Mouse (Mus musculus) brown adipose tissue, adult 24 weeks (tissue): ENCODE data around the gene Mmp25. TPM values are rescaled to one million over a fixed set of nuclear protein-coding genes. Genes with fewer than 3 reads are reported as not detected.

Experiments
- H3K27ac ChIP-seq: fragments of 200-500 bp; replicated peaks from 2 replicates; pipeline ENCODE4 v1.5.1; 2012; ENCODE audit warnings: low read depth, mild to moderate bottlenecking, low read length
- H3K4me1 ChIP-seq: fragments of 200-500 bp; 2 replicates; pipeline ENCODE4 v1.6.1; 2012; ENCODE audit warnings: low read length, mixed read lengths; ENCODE audit not compliant: control insufficient read depth, insufficient read depth, insufficient read length
- H3K4me3 ChIP-seq: fragments of 200-500 bp; 2 replicates; pipeline ENCODE4 v1.5.1; 2012; ENCODE audit warnings: low read depth, mild to moderate bottlenecking, low read length, moderate library complexity; ENCODE audit not compliant: insufficient read depth
- polyA plus RNA-seq: library from polyadenylated mRNA; stranded (reverse); fragments of >200 nt; gene quantifications from 2 replicates; pipeline ENCODE4 v1.2.4, GENCODE M21; 2012; ENCODE audit not compliant: missing spikeins, insufficient read depth, insufficient read length

Mmp25 gene
- polyA plus RNA-seq, 1 experiment = not detected

GRCm38 (mm10) chr17:23674271-23674952 lies 29.3 kb upstream of the Mmp25 start:
- H3K27ac ChIP-seq = peak overlapping the region; percentile 73
- peaks cover 6% of the 10 kb centered on the region; the same call in 1 of the 2 replicates for H3K4me1 ChIP-seq
- H3K4me3 ChIP-seq = peak overlapping the region; percentile 81

DNA sequence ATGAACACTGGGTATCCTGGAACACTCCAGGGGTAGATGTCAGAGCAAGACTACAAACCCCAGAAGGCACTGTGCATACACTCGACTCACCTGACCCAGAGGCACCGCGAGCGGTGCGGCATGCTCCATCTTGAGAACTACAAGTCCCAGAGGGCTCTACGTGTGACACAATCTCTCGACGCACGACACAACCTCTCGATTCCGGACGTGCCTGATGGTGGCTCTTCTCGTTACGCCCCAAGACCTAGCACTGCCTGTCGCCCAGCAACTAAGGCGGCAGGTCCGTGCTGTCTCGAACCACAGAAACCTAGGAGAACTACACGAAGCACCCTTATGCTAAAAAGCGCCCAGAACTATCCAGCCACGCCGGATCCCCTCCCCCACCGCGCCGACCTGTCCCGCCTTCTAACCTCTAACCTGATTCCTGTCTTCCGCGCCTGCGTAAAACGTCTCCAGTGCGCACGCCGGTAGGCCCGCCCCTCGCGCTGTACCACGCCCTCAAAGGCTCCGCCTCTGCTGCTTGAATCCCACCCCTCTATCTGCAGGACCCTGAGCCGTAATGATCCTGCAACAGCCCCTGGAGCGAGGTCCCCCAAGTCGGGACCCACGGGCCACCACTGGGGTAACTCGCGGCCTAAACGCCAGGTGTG lies 28.5 kb upstream of the Mmp25 start, which contains the start of the genes Hcfc1r1 and Thoc6:
TSS of gene Hcfc1r1 (plus strand) at position 173 of the 650 bp plus-strand sequence.
TSS of gene Thoc6 (minus strand) at position 459 of the 650 bp plus-strand sequence.
- Histone ChIP-seq H3K27ac (peak within 1 kb of the TSS; percentile 99), H3K4me1 (peaks cover 6% of the 10 kb centered on the region; the same call in 1 of the 2 replicates), H3K4me3 (peak within 1 kb of the TSS; percentile 81)

DNA sequence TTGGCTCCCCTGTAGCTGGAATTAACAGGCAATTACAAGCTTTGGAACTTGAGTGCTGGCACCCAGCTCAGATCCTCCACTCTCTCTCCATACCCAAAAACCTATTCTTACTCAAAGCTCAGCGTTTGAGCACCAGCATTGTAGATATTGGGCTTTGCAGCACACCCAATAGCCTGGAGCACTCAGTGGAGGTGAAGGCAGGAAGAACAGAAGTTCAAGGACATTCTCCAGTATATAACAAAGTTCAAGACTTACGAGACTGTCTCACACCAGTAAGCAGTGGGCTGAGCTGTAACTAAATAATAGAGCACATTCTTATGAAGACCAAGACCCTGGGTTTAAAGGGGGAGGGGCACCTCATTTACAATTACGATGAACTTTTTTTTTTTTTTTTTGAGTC lies 27.7 kb upstream of the Mmp25 start:
- no peak overlapping the region for H3K27ac ChIP-seq
- peaks cover 6% of the 10 kb centered on the region; the same call in 1 of the 2 replicates for H3K4me1 ChIP-seq
- peak overlapping the region; percentile 81 for H3K4me3 ChIP-seq

- no peak overlapping the region for H3K4me3 ChIP-seq
- H3K27ac ChIP-seq = no peak overlapping the region
- H3K4me1 ChIP-seq = peaks cover 6% of the 10 kb centered on the region; the same call in 1 of the 2 replicates
Measured at GRCm38 (mm10) chr17:23671519-23671918, 26.4 kb upstream of the Mmp25 start.

DNA sequence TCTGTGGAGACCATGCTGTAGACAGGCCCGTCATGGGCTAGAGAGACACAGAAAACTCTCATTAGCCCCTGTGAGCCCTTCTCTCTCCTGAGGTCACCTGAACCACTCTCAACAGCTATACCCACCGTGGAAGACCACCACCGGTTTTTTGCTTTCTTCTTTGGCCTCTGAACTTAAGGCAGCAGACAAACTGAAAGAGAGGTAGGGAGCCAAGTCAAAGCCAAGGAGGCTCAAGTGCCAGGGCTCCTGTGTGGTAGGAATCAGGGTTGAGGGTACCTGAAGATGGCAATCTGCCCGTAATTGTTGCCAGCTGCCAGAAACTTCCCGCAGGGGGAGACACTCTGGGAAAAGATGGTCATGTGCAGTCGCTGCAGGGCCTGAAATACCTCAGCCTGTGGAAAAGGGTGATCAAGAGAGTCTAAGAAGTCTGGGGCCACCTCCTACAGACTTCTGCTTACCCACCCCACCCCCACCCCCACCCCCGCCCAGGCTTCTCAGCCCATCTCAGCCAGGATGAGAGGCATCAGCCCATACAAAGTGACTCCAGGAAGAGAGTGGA lies 25.5 kb upstream of the Mmp25 start:
- Histone ChIP-seq H3K4me1 (peaks cover 6% of the 10 kb centered on the region; the same call in 1 of the 2 replicates), H3K27ac (no peak overlapping the region), H3K4me3 (no peak overlapping the region)

DNA sequence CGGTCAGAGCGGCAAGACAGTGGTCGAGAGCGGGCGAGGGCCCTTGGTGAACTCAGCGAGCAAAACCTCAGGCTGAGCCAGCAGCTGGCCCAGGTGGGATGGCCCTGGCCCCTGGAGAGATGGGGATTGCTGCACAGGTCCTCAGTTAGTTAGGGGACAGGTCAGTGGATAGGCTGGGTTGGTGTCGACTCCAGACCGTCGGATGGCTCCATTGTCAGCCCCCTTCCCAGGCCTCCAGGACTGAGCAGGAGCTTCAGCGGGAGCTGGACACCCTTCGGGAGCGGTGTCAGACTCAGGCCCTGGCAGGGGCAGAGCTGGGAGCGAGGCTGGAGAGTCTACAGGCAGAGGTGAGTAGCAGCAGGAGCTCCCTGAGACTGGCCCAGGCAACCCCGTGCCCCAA lies 20.4 kb upstream of the Mmp25 start:
- no peaks in the 10 kb centered on the region for H3K4me1 ChIP-seq
- no peak overlapping the region for H3K4me3 ChIP-seq
- H3K27ac ChIP-seq = no peak overlapping the region

- Histone ChIP-seq H3K4me1 (no peaks in the 10 kb centered on the region), H3K4me3 (no peak overlapping the region), H3K27ac (no peak overlapping the region)
Measured at GRCm38 (mm10) chr17:23664556-23665021, 19.5 kb upstream of the Mmp25 start.

DNA sequence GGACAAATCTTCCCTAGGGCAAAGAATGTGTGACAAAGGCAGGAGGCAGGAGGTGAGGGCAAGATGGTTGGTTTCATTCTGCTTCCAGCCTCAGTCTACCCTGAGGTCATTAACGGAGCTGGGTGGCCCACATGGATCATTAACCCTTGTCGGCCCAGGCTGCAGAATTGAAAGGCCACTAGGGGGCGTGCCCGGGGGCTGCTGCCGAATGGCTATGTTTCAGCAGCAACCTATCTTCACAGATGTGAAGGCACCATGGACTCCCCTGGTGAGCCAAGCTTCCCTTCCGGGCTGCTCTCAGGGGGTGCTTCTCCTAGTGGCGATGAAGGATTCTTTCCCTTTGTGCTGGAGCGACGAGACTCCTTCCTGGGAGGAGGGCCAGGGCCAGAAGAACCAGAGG lies 16.4 kb upstream of the Mmp25 start:
- H3K27ac ChIP-seq = no peak overlapping the region
- no peaks in the 10 kb centered on the region for H3K4me1 ChIP-seq
- H3K4me3 ChIP-seq = no peak overlapping the region

GRCm38 (mm10) chr17:23660876-23661200 lies 15.8 kb upstream of the Mmp25 start:
- Histone ChIP-seq H3K4me3 (no peak overlapping the region), H3K27ac (no peak overlapping the region), H3K4me1 (no peaks in the 10 kb centered on the region)

DNA sequence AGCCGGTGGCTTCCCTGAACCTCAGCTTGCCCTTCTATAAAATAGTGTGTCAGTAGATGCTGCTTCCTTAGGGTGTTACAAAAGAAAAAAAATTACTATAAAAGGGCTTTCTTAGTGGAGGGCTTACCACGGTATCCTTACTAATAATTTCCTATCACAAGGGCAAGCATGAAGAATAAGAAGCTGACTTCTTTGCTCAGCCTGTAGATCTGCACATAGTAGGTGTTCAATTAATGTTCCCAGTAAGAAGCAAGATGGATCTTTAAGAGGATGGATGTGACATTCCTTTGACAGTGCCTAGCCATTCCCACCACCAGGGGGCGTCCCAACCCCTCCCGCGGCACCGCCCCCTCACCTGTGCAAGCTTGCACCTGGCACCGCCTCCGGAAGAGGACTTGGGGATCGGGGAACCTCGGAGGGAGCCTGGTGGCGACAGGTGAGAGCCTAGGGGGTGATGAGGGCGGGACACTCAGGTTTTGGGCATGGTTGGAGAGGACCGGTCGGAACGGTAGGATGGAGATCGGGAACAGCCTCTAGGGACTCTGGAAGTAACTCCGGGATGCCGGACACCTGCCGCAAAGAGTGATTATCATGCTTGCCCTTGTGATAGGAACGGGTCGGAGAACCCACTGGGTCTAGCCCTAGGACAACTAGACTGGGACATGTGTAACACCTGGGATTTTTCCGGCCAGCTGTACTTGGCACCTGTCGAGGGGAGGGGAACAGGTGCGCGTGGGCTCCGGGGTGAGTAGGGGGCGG lies 15.2 kb upstream of the Mmp25 start, which contains the start of gene Bicdl2:
TSS of gene Bicdl2 (plus strand) at position 390 of the 759 bp plus-strand sequence.
- H3K27ac ChIP-seq = no peak within 1 kb of the TSS
- H3K4me1 ChIP-seq = no peaks in the 10 kb centered on the region
- no peak within 1 kb of the TSS for H3K4me3 ChIP-seq

GRCm38 (mm10) chr17:23658450-23658849 lies 13.4 kb upstream of the Mmp25 start:
- Histone ChIP-seq H3K4me3 (no peak overlapping the region), H3K4me1 (no peaks in the 10 kb centered on the region), H3K27ac (no peak overlapping the region)

DNA sequence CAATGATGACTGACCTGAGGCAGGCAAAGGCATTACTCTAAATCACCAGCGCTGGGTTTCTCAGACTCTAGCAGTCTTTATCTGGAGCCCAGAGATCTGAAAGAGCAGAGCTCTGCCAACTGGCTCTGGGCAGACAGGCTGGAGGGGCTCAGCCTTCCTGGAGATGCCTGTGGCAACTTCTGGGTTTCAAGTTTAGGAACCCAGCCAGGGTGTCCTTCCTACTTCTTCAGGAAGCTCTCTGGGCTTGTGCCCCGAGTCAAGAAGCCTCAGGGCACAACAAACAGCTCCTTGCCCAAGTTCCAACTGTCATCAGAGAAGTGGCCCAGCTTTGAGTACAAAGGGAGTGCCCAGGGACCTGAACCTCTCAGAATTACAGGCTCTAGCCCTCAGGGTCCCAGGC lies 9.3 kb upstream of the Mmp25 start:
- Histone ChIP-seq H3K27ac (no peak overlapping the region), H3K4me3 (no peak overlapping the region), H3K4me1 (no peaks in the 10 kb centered on the region)

DNA sequence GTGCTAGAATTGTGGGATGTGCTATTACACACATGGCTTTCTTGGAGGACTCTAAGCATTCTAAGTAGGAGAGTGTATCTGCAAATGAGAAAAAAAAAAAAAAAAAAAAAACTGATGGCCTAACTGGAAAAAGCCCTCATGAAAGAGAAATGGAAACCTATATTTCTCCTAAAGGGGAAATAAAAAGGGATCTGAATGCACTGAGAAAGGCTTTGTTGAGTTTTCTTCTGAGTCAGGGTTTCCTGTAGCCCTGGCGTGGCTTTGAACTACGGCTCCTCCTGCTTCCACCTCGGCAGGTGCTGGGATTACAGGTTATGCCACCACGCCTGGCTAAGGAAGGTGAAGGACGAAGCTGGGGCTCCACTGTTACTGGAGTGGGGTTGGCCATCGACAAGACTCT lies 8.9 kb upstream of the Mmp25 start:
- Histone ChIP-seq H3K4me3 (no peak overlapping the region), H3K27ac (no peak overlapping the region), H3K4me1 (no peaks in the 10 kb centered on the region)

GRCm38 (mm10) chr17:23653324-23653723 lies 8.2 kb upstream of the Mmp25 start:
- no peaks in the 10 kb centered on the region for H3K4me1 ChIP-seq
- H3K27ac ChIP-seq = no peak overlapping the region
- no peak overlapping the region for H3K4me3 ChIP-seq

DNA sequence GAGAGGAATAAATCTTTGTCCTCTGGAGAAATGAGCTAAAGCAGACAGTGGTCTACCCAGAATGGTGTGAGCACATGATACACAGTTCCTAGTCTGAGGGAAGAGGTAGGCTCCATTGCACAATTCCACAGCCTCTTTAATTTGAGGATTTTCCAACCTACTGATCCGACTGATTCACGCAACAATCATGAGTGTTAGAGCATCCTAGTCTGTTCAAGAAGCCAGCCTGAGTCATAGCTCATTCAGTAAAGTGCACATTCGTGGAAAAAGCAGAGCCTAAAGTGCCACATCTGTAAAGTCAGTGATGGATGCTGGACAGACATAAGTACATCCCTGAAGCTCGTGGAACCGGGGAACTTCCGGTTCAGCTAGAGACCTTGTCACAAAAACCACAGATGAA lies 6.3 kb upstream of the Mmp25 start:
- H3K4me1 ChIP-seq = no peaks in the 10 kb centered on the region
- H3K27ac ChIP-seq = no peak overlapping the region
- H3K4me3 ChIP-seq = no peak overlapping the region
